Mouse (Mus musculus) liver, adult 2 months (tissue): Measurements from ENCODE around the gene Crtc1.

Source experiments
- CTCF ChIP-seq: fragments of 200-500 bp; IDR thresholded peaks from 2 replicates; pipeline ENCODE4 v1.5.1; 2011; ENCODE audit warnings: low read depth, low read length, control low read depth
- POLR2A ChIP-seq: fragments of 200-500 bp; IDR thresholded peaks from 2 replicates; pipeline ENCODE4 v1.6.1; 2011; ENCODE audit warnings: low read length, control low read depth; ENCODE audit not compliant: insufficient read depth; ENCODE audit errors: extremely low read depth

- TF ChIP-seq POLR2A: no peak
- TF ChIP-seq CTCF: no peak
These were observed 21.2 kb upstream of the Crtc1 start for GRCm38 (mm10) chr8:70460606-70461005.
